In genomic region chr11:119769666-119770065, GRCm38 (mm10) we compare ENCODE assay signal across 13 mouse cellular contexts.
DNase-seq lines count a peak whose midpoint lies in the region; ATAC-seq and TF ChIP-seq lines count a peak whose summit lies in the region.
"Had no signal": no experiment of that assay in that cellular context is flagged by ENCODE, and none has a peak within 500 bp of the region (broad histone marks: within the 10 kb centered on the region; RNA-seq: fewer than 3 reads in every experiment).

No protein-coding gene starts in this region.

- TF ChIP-seq POLR2A in cerebellum, adult 2 months (IDR thresholded peaks at IDR 0.05; ENCODE audit: borderline replicate concordance, insufficient read depth, low read length), result no peak
- no peak for TF ChIP-seq POLR2A in kidney, adult 2 months (IDR thresholded peaks at IDR 0.05; ENCODE audit: low read depth, low read length)

- H3K4me1 ChIP-seq in cerebellum, adult 2 months (ENCODE audit: control insufficient read depth, insufficient read depth, low read length), result peaks cover 42% of the 10 kb centered on the region
- no peaks in the 10 kb centered on the region for H3K4me1 ChIP-seq in kidney, adult 2 months (ENCODE audit: control insufficient read depth, insufficient read depth, low read length)
- peaks cover 49% of the 10 kb centered on the region for H3K4me1 ChIP-seq in midbrain, embryonic 13.5 days (replicated peaks)
- H3K4me1 ChIP-seq in midbrain, embryonic 14.5 days (ENCODE audit: control insufficient read depth, insufficient read depth, low read length), result peaks cover 18% of the 10 kb centered on the region

- no peak overlapping the region for H3K4me3 ChIP-seq in cerebellum, adult 2 months (replicated peaks; ENCODE audit: insufficient read depth, low read depth, low read length)
- no peak overlapping the region for H3K4me3 ChIP-seq in kidney, adult 2 months (ENCODE audit: insufficient read depth, low read depth, low read length)
- H3K4me3 ChIP-seq in midbrain, embryonic 13.5 days (replicated peaks), result no peak overlapping the region
- no peak overlapping the region for H3K4me3 ChIP-seq in midbrain, embryonic 14.5 days (replicated peaks; ENCODE audit: low read depth, low read length)
- H3K4me3 ChIP-seq: heart, embryonic 13.5 days had no signal

- no peaks in the 10 kb centered on the region for H3K9me3 ChIP-seq in midbrain, embryonic 13.5 days
- no peaks in the 10 kb centered on the region for H3K9me3 ChIP-seq in midbrain, embryonic 14.5 days (ENCODE audit: control insufficient read depth, low read length)
- H3K9me3 ChIP-seq: heart, embryonic 13.5 days had no signal

- H3K9ac ChIP-seq in midbrain, embryonic 13.5 days (replicated peaks), result no peak overlapping the region
- H3K9ac ChIP-seq in midbrain, embryonic 14.5 days (replicated peaks; ENCODE audit: low read length), result no peak overlapping the region
- H3K9ac ChIP-seq: heart, embryonic 13.5 days had no signal

- peak; percentile 62 for TF ChIP-seq CTCF in cerebellum, adult 2 months (IDR thresholded peaks at IDR 0.05; ENCODE audit: borderline replicate concordance, insufficient read depth, low read depth, low read length)
- TF ChIP-seq CTCF in kidney, adult 2 months (conservative IDR thresholded peaks at IDR 0.05; ENCODE audit: insufficient read depth, insufficient read length, low read depth, low read length), result peak; percentile 54

- 66% methylated on average over 4 of the region's 4 CpGs for WGBS in cerebellum, adult 2 months
- 65% methylated on average over 4 of the region's 4 CpGs for WGBS in kidney, adult 2 months
- WGBS in midbrain, embryonic 13.5 days, result 58% methylated on average over 4 of the region's 4 CpGs
- 59% methylated on average over 4 of the region's 4 CpGs for WGBS in midbrain, embryonic 14.5 days

- no peak for ATAC-seq in cerebellum, adult (ENCODE audit: insufficient number of reproducible peaks, low FRiP score, low TSS enrichment)
- ATAC-seq in midbrain, embryonic 13.5 days, result no peak; the same call in 1 of the 2 replicates
- no peak for ATAC-seq in midbrain, embryonic 14.5 days (ENCODE audit: low FRiP score, low TSS enrichment)
- peak; percentile 34; the same call in 1 of the 2 replicates for ATAC-seq in megakaryocyte-erythroid progenitor cell, adult 5-6 weeks (replicated peaks; ENCODE audit: low FRiP score, low TSS enrichment, poor library complexity, severe bottlenecking)
- no peak for ATAC-seq in megakaryocyte progenitor cell, adult 5-6 weeks (replicated peaks; ENCODE audit: poor library complexity)

- DNase-seq in cerebellum, adult 2 months, result peak in 1 of 2 experiments; percentile 35
- DNase-seq in kidney, adult 2 months, result no peak
- DNase-seq in kidney, adult 9 months, result no peak
- DNase-seq in midbrain, embryonic 14.5 days, result no peak
- DNase-seq: adrenal gland, postnatal 25 days; cerebellum, adult 8-10 months; left cerebral cortex, postnatal 4 days; right cerebral cortex, postnatal 14 days had no signal

- H3K27ac ChIP-seq in cerebellum, adult 2 months (ENCODE audit: insufficient read depth, low read length), result no peak overlapping the region
- H3K27ac ChIP-seq in kidney, adult 2 months (ENCODE audit: insufficient read depth, low read depth, low read length), result no peak overlapping the region
- H3K27ac ChIP-seq in midbrain, embryonic 13.5 days, result peak overlapping the region; percentile 26; the same call in 1 of the 2 replicates
- H3K27ac ChIP-seq in midbrain, embryonic 14.5 days (replicated peaks; ENCODE audit: low read depth, low read length), result no peak overlapping the region
- H3K27ac ChIP-seq: heart, embryonic 13.5 days had no signal

- no peaks in the 10 kb centered on the region for H3K36me3 ChIP-seq in kidney, adult 2 months (ENCODE audit: control insufficient read depth, insufficient read depth, low read length)
- 0 out of 2 replicates have a peak, but pooled peaks cover 6% of the 10 kb centered on the region for H3K36me3 ChIP-seq in midbrain, embryonic 13.5 days
- H3K36me3 ChIP-seq in midbrain, embryonic 14.5 days (ENCODE audit: control insufficient read depth, insufficient read depth, low read length), result no peaks in the 10 kb centered on the region

- H3K27me3 ChIP-seq in cerebellum, adult 2 months (ENCODE audit: control insufficient read depth, insufficient read depth, low read length), result no peaks in the 10 kb centered on the region
- no peaks in the 10 kb centered on the region for H3K27me3 ChIP-seq in kidney, adult 2 months (replicated peaks; ENCODE audit: control insufficient read depth, insufficient read depth, low read length)
- no peaks in the 10 kb centered on the region for H3K27me3 ChIP-seq in midbrain, embryonic 13.5 days
- H3K27me3 ChIP-seq in midbrain, embryonic 14.5 days (ENCODE audit: control insufficient read depth, insufficient read depth, low read length), result no peaks in the 10 kb centered on the region
- H3K27me3 ChIP-seq: heart, embryonic 13.5 days had no signal

- no peak overlapping the region for H3K4me2 ChIP-seq in midbrain, embryonic 13.5 days (replicated peaks)
- H3K4me2 ChIP-seq in midbrain, embryonic 14.5 days (ENCODE audit: low read length), result no peak overlapping the region
- H3K4me2 ChIP-seq: heart, embryonic 13.5 days had no signal
